Mouse (Mus musculus): ENCODE measurements around the gene Hephl1.

- TF ChIP-seq POLR2A (IDR thresholded peaks at IDR 0.05; ENCODE audit: control insufficient read depth, extremely low read depth, insufficient read depth, low read length, poor library complexity) (no peak), CTCF (IDR thresholded peaks at IDR 0.05; ENCODE audit: borderline replicate concordance, control insufficient read depth, extremely low read depth, insufficient read depth, low read length, poor library complexity) (no peak)
These were observed 93.2 kb downstream of the Hephl1 start for GRCm38 (mm10) chr9:15018756-15019131.

Measured in thymus, adult 2 months (tissue).